Mouse (Mus musculus) intestine, postnatal 0 days (tissue): ENCODE results near the gene Olfr247. TPM values are rescaled to one million over a fixed set of nuclear protein-coding genes. Genes with fewer than 3 reads are reported as not detected.

Source experiments
- ATAC-seq: fragments of 200-750 bp; cut with Nextera tagmentation; 2 replicates; pipeline ENCODE4 v1.8.0; 2017; ENCODE audit warnings: mild to moderate bottlenecking, moderate TSS enrichment, moderate library complexity
- H3K27ac ChIP-seq: fragments of 300-500 bp; sonication (generic); 2 replicates; pipeline ENCODE4 v1.5.1; 2014; ENCODE audit warnings: mild to moderate bottlenecking, low read depth, low read length, moderate library complexity
- H3K27me3 ChIP-seq: fragments of 300-500 bp; sonication (generic); replicated peaks from 2 replicates; pipeline ENCODE4 v1.6.1; 2014; ENCODE audit warnings: low read length, mixed read lengths; ENCODE audit not compliant: control insufficient read depth, insufficient read depth
- H3K36me3 ChIP-seq: fragments of 300-500 bp; sonication (generic); 2 replicates; pipeline ENCODE4 v1.6.1; 2014; ENCODE audit warnings: mild to moderate bottlenecking, moderate library complexity; ENCODE audit not compliant: control insufficient read depth, insufficient read depth
- H3K4me1 ChIP-seq: fragments of 300-500 bp; sonication (generic); replicated peaks from 2 replicates; pipeline ENCODE4 v1.6.1; 2014; ENCODE audit warnings: antibody characterized with exemption, low read length, mixed read lengths; ENCODE audit not compliant: control insufficient read depth, insufficient read depth
- H3K4me2 ChIP-seq: fragments of 300-500 bp; sonication (generic); replicated peaks from 2 replicates; pipeline ENCODE4 v1.6.1; 2014; ENCODE audit warnings: low read depth, mild to moderate bottlenecking, moderate library complexity
- H3K4me3 ChIP-seq: fragments of 300-500 bp; sonication (generic); 2 replicates; pipeline ENCODE4 v1.5.1; 2014; ENCODE audit warnings: low read depth, low read length
- H3K9ac ChIP-seq: fragments of 300-500 bp; sonication (generic); 2 replicates; pipeline ENCODE4 v1.6.1; 2014; ENCODE audit warnings: mild to moderate bottlenecking, low read depth, low read length
- H3K9me3 ChIP-seq: fragments of 300-500 bp; sonication (generic); 2 replicates; pipeline ENCODE4 v1.6.1; 2016; ENCODE audit warnings: mixed run types; ENCODE audit not compliant: control insufficient read depth
- CTCF ChIP-seq: sonication (generic); IDR thresholded peaks from 2 replicates; pipeline ENCODE4 v1.5.1; 2016; ENCODE audit warnings: low read depth, mild to moderate bottlenecking, control low read depth, antibody characterized with exemption, moderate library complexity
- WGBS: fragments of 180-500 bp; shearing (Covaris S2); extraction: QIAGEN DNeasy Blood & Tissue Kit; methylation state at CpG from one replicate; pipeline ENCODE4 v1.1.7; 2014; 5-methylcytosine and 5-hydroxymethylcytosine counted together
- polyA plus RNA-seq: library from polyadenylated mRNA; unstranded; fragments of >200 nt; fragmentation: Nextera tagmentation; extraction: Ambion mirVana; gene quantifications from 2 replicates; pipeline ENCODE4 v1.2.1, GENCODE M21; 2015

Olfr247 gene
- polyA plus RNA-seq, 1 experiment from 2014 or later: not detected

DNA sequence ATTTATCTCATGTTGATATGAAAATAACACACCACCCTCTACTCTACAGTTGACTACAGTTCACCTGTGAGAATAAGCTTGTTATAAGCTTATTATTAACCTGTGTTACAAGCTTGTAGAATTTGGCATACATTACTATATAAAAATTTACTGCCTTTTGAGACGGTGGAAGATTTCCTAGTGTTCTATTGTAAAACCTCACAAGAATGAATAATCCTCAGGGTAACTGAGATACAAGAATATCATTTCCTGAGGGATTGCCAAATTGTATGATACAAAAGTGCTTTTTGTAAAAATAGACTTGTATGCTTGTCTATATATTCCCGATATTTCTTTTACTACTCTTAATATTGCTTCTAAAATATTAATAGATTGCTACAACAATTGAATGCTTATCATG is 26.9 kb downstream of the Olfr247 start, which contains the start of gene Olfr818:
Olfr818 (minus strand) TSS at position 101 of the 400 bp plus-strand sequence.
- Histone ChIP-seq H3K27ac (no peak within 1 kb of the TSS), H3K4me1 (no peaks in the 10 kb centered on the region), H3K4me3 (no peak within 1 kb of the TSS), H3K9me3 (no peaks in the 10 kb centered on the region), H3K4me2 (no peak within 1 kb of the TSS), H3K27me3 (no peaks in the 10 kb centered on the region), H3K9ac (no peak within 1 kb of the TSS), H3K36me3 (no peaks in the 10 kb centered on the region)
- ATAC-seq: no peak
- TF ChIP-seq CTCF: no peak
- WGBS: 85% methylated on average over 2 of the region's 2 CpGs

Other genes with a start within 250 kb of the Olfr247 start
- not detected in 2 replicates for gene Olfr805, start 246.8 kb downstream of the Olfr247 start, polyA plus RNA-seq
- not detected in 2 replicates for gene Olfr806, start 234.2 kb downstream of the Olfr247 start, polyA plus RNA-seq
- not detected in 2 replicates for gene Olfr807, start 218.3 kb downstream of the Olfr247 start, polyA plus RNA-seq
- not detected in 2 replicates for gene Olfr808, start 210.7 kb downstream of the Olfr247 start, polyA plus RNA-seq
- gene Olfr809, start 201.5 kb downstream of the Olfr247 start, polyA plus RNA-seq: not detected in 2 replicates
- gene Olfr810, start 181.2 kb downstream of the Olfr247 start, polyA plus RNA-seq: not detected in 2 replicates
- gene Olfr811, start 171.7 kb downstream of the Olfr247 start, polyA plus RNA-seq: not detected in 2 replicates
- not detected in 2 replicates for gene Olfr812, start 130.0 kb downstream of the Olfr247 start, polyA plus RNA-seq
- not detected in 2 replicates for gene Olfr813, start 120.8 kb downstream of the Olfr247 start, polyA plus RNA-seq
- gene Olfr814, start 96.3 kb downstream of the Olfr247 start, polyA plus RNA-seq: not detected in 2 replicates
- gene Olfr815, start 70.3 kb downstream of the Olfr247 start, polyA plus RNA-seq: not detected in 2 replicates
- not detected in 2 replicates for gene Olfr816, start 60.5 kb downstream of the Olfr247 start, polyA plus RNA-seq
- gene Olfr818, start 27.0 kb downstream of the Olfr247 start, polyA plus RNA-seq: not detected in 2 replicates
- gene Olfr819, start 8.9 kb downstream of the Olfr247 start, polyA plus RNA-seq: not detected in 2 replicates
- not detected in 2 replicates for gene Gm10310, start 8.9 kb upstream of the Olfr247 start, polyA plus RNA-seq
- gene Olfr820, start 36.5 kb upstream of the Olfr247 start, polyA plus RNA-seq: not detected in 2 replicates
- not detected in 2 replicates for gene Olfr821, start 54.2 kb upstream of the Olfr247 start, polyA plus RNA-seq
- not detected in 2 replicates for gene Olfr822, start 95.1 kb upstream of the Olfr247 start, polyA plus RNA-seq
- not detected in 2 replicates for gene Olfr823, start 139.2 kb upstream of the Olfr247 start, polyA plus RNA-seq
- gene Olfr824, start 153.9 kb upstream of the Olfr247 start, polyA plus RNA-seq: not detected in 2 replicates
- not detected in 2 replicates for gene Olfr825, start 190.6 kb upstream of the Olfr247 start, polyA plus RNA-seq
- not detected in 2 replicates for gene Olfr826, start 208.0 kb upstream of the Olfr247 start, polyA plus RNA-seq
- gene Olfr827, start 238.3 kb upstream of the Olfr247 start, polyA plus RNA-seq: not detected in 2 replicates